Mouse (Mus musculus): ENCODE results near the gene 1700023F06Rik. TPM values are rescaled to one million over a fixed set of nuclear protein-coding genes. Genes with fewer than 3 reads are reported as not detected.

The 1700023F06Rik gene
- polyA plus RNA-seq, 1 experiment: 2.0 TPM

- no peaks in the 10 kb centered on the region for H3K9me3 ChIP-seq (replicated peaks; ENCODE audit: control insufficient read depth, insufficient read depth, low read length, poor library complexity, severe bottlenecking)
- peaks cover 9% of the 10 kb centered on the region for H3K27me3 ChIP-seq (ENCODE audit: control insufficient read depth, insufficient read depth, low read length, poor library complexity, severe bottlenecking)
- H3K4me3 ChIP-seq (ENCODE audit: low read depth, low read length): no peak overlapping the region
- H3K36me3 ChIP-seq (ENCODE audit: control insufficient read depth, insufficient read depth, low read length, poor library complexity, severe bottlenecking): no peaks in the 10 kb centered on the region
- TF ChIP-seq CTCF (IDR thresholded peaks at IDR 0.05; ENCODE audit: low read depth, low read length) (no peak), POLR2A (IDR thresholded peaks at IDR 0.05; ENCODE audit: insufficient read depth, low read length) (no peak), EP300 (IDR thresholded peaks at IDR 0.05; ENCODE audit: insufficient read depth, low read depth, low read length) (no peak)
- peaks cover 2% of the 10 kb centered on the region for H3K4me1 ChIP-seq (ENCODE audit: control insufficient read depth, insufficient read depth, low read length)
- H3K27ac ChIP-seq (ENCODE audit: insufficient read depth, low read length): no peak overlapping the region
- H3K9ac ChIP-seq (ENCODE audit: low read depth, poor library complexity, severe bottlenecking): no peak overlapping the region
Observed at GRCm38 (mm10) chr11:103173771-103174344, 34.5 kb downstream of the 1700023F06Rik start.

GRCm38 (mm10) chr11:103173041-103173770, 35.2 kb downstream of the 1700023F06Rik start:
- Histone ChIP-seq H3K4me3 (ENCODE audit: low read depth, low read length) (no peak overlapping the region), H3K9me3 (replicated peaks; ENCODE audit: control insufficient read depth, insufficient read depth, low read length, poor library complexity, severe bottlenecking) (no peaks in the 10 kb centered on the region), H3K4me1 (ENCODE audit: control insufficient read depth, insufficient read depth, low read length) (peaks cover 2% of the 10 kb centered on the region), H3K9ac (ENCODE audit: low read depth, poor library complexity, severe bottlenecking) (no peak overlapping the region), H3K36me3 (ENCODE audit: control insufficient read depth, insufficient read depth, low read length, poor library complexity, severe bottlenecking) (no peaks in the 10 kb centered on the region), H3K27me3 (ENCODE audit: control insufficient read depth, insufficient read depth, low read length, poor library complexity, severe bottlenecking) (peaks cover 9% of the 10 kb centered on the region), H3K27ac (ENCODE audit: insufficient read depth, low read length) (no peak overlapping the region)
- no peak for TF ChIP-seq CTCF (IDR thresholded peaks at IDR 0.05; ENCODE audit: low read depth, low read length)

GRCm38 (mm10) chr11:103172392-103173040, 35.8 kb downstream of the 1700023F06Rik start:
- no peak overlapping the region for H3K27ac ChIP-seq (ENCODE audit: insufficient read depth, low read length)
- TF ChIP-seq EP300 (IDR thresholded peaks at IDR 0.05; ENCODE audit: insufficient read depth, low read depth, low read length) (no peak), POLR2A (IDR thresholded peaks at IDR 0.05; ENCODE audit: insufficient read depth, low read length) (no peak), CTCF (IDR thresholded peaks at IDR 0.05; ENCODE audit: low read depth, low read length) (no peak)
- H3K4me3 ChIP-seq (ENCODE audit: low read depth, low read length): no peak overlapping the region
- peaks cover 9% of the 10 kb centered on the region for H3K27me3 ChIP-seq (ENCODE audit: control insufficient read depth, insufficient read depth, low read length, poor library complexity, severe bottlenecking)
- no peaks in the 10 kb centered on the region for H3K9me3 ChIP-seq (replicated peaks; ENCODE audit: control insufficient read depth, insufficient read depth, low read length, poor library complexity, severe bottlenecking)
- H3K9ac ChIP-seq (ENCODE audit: low read depth, poor library complexity, severe bottlenecking): no peak overlapping the region
- peaks cover 2% of the 10 kb centered on the region for H3K4me1 ChIP-seq (ENCODE audit: control insufficient read depth, insufficient read depth, low read length)
- no peaks in the 10 kb centered on the region for H3K36me3 ChIP-seq (ENCODE audit: control insufficient read depth, insufficient read depth, low read length, poor library complexity, severe bottlenecking)

- Histone ChIP-seq H3K36me3 (ENCODE audit: control insufficient read depth, insufficient read depth, low read length, poor library complexity, severe bottlenecking) (no peaks in the 10 kb centered on the region), H3K4me1 (ENCODE audit: control insufficient read depth, insufficient read depth, low read length) (peaks cover 2% of the 10 kb centered on the region), H3K4me3 (ENCODE audit: low read depth, low read length) (no peak overlapping the region), H3K27me3 (ENCODE audit: control insufficient read depth, insufficient read depth, low read length, poor library complexity, severe bottlenecking) (peaks cover 9% of the 10 kb centered on the region), H3K9ac (ENCODE audit: low read depth, poor library complexity, severe bottlenecking) (peak overlapping the region; percentile 84; the same call in 1 of the 2 replicates), H3K9me3 (replicated peaks; ENCODE audit: control insufficient read depth, insufficient read depth, low read length, poor library complexity, severe bottlenecking) (no peaks in the 10 kb centered on the region), H3K27ac (ENCODE audit: insufficient read depth, low read length) (no peak overlapping the region)
- TF ChIP-seq POLR2A (IDR thresholded peaks at IDR 0.05; ENCODE audit: insufficient read depth, low read length) (no peak), CTCF (IDR thresholded peaks at IDR 0.05; ENCODE audit: low read depth, low read length) (no peak), EP300 (IDR thresholded peaks at IDR 0.05; ENCODE audit: insufficient read depth, low read depth, low read length) (no peak)
Observed at GRCm38 (mm10) chr11:103171703-103172391, 36.5 kb downstream of the 1700023F06Rik start.

- Histone ChIP-seq H3K9ac (ENCODE audit: low read depth, poor library complexity, severe bottlenecking) (peak overlapping the region; percentile 84), H3K9me3 (replicated peaks; ENCODE audit: control insufficient read depth, insufficient read depth, low read length, poor library complexity, severe bottlenecking) (no peaks in the 10 kb centered on the region), H3K27ac (ENCODE audit: insufficient read depth, low read length) (no peak overlapping the region), H3K4me1 (ENCODE audit: control insufficient read depth, insufficient read depth, low read length) (peaks cover 2% of the 10 kb centered on the region), H3K36me3 (ENCODE audit: control insufficient read depth, insufficient read depth, low read length, poor library complexity, severe bottlenecking) (no peaks in the 10 kb centered on the region), H3K27me3 (ENCODE audit: control insufficient read depth, insufficient read depth, low read length, poor library complexity, severe bottlenecking) (peaks cover 9% of the 10 kb centered on the region), H3K4me3 (ENCODE audit: low read depth, low read length) (peak overlapping the region; percentile 68)
- TF ChIP-seq EP300 (IDR thresholded peaks at IDR 0.05; ENCODE audit: insufficient read depth, low read depth, low read length): no peak
- no peak for TF ChIP-seq CTCF (IDR thresholded peaks at IDR 0.05; ENCODE audit: low read depth, low read length)
- TF ChIP-seq POLR2A (IDR thresholded peaks at IDR 0.05; ENCODE audit: insufficient read depth, low read length): no peak
Observed at GRCm38 (mm10) chr11:103171286-103171620, 37.1 kb downstream of the 1700023F06Rik start.

Data from ES-Bruce4 (cell line).